Mouse (Mus musculus): ENCODE results near the gene Gm49354.

DNA sequence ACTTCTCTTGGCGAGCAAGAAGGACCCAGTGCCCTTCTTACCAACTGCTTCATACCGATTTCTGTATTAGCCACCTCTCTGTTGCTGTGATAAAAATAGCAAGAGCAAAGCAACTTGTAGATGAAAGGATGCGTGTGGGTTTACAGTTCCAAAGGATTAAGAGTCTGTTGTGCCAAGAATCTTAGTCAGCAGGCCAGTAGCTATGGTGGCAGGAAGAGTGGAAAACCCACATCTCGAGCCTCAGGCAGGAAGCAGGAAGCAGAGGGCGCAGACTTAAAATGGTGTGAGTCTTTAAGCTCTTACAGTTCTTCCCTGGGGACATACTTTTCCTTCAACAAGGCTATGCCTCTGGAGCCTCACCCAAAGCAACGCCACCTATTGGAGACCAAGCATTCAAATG, 36.6 kb downstream of the Gm49354 start:
- TF ChIP-seq POLR2A (IDR thresholded peaks at IDR 0.05; ENCODE audit: insufficient read depth, low read depth, low read length) (no peak), CTCF (IDR thresholded peaks at IDR 0.05) (no peak)

Data from heart, adult 2 months (tissue).